Mouse (Mus musculus) layer of hippocampus, adult 2 months (tissue): Measurements from ENCODE around the gene Zbtb44. TPM values are rescaled to one million over a fixed set of nuclear protein-coding genes. Genes with fewer than 3 reads are reported as not detected.

ENCODE experiments used
- DNase-seq, 2 experiments: peaks; one replicate each; pipeline ENCODE4 v3.0.0; 2022; ENCODE audit warnings: low spot score in 2 of 2
- H3K27ac ChIP-seq: fragments of 200-600 bp; 2 replicates; pipeline ENCODE4 v1.8.1; 2022
- H3K4me3 ChIP-seq: fragments of 200-600 bp; 2 replicates; pipeline ENCODE4 v1.8.1; 2022; ENCODE audit warnings: mild to moderate bottlenecking
- CTCF ChIP-seq: fragments of 200-600 bp; conservative IDR thresholded peaks from 2 replicates; pipeline ENCODE4 v1.8.1; 2022; ENCODE audit warnings: antibody characterized with exemption, mild to moderate bottlenecking, moderate library complexity
- total RNA-seq, 2 experiments: library from RNA; stranded (reverse); gene quantifications; 2 replicates each; pipeline ENCODE4 v1.2.3; 2021

The Zbtb44 gene
- total RNA-seq, 2 experiments from 2014 or later, result 39.5 to 41.6 TPM

- DNase-seq, result peak; percentile 58 to 81
- H3K27ac ChIP-seq, result no peak overlapping the region
- peak; percentile 94 for TF ChIP-seq CTCF
These were observed 51.7 kb downstream of the Zbtb44 start for GRCm38 (mm10) chr9:31082054-31082666.

DNA sequence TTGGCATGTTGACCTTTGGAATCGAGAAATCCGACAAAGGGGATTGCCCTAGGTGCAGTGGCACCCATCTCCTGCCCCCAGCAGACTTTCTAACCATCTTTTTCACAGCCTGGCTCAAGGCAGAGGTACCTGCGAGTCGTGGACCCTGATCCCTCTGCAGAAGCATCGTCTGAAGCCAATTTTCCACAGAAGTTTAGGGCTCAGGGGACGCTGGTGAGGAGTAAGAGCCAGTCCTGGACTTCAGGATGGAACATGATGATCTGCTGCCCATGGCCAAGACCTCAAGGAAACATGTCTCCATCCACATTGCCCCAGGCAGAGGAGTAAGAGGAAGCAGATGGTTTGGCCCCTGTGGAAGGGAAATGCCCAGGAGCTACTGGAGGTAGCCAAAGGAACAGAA lies 52.3 kb downstream of the Zbtb44 start:
- no peak overlapping the region for H3K4me3 ChIP-seq
- TF ChIP-seq CTCF, result no peak
- no peak overlapping the region for H3K27ac ChIP-seq
- no peak for DNase-seq

More at GRCm38 (mm10) chr9:31082054-31082666, 51.7 kb downstream of the Zbtb44 start:
- H3K4me3 ChIP-seq, result peak overlapping the region; percentile 42

- no peak for DNase-seq
- H3K27ac ChIP-seq, result no peak overlapping the region
- H3K4me3 ChIP-seq, result no peak overlapping the region
- TF ChIP-seq CTCF, result no peak
These were observed 55.1 kb downstream of the Zbtb44 start for GRCm38 (mm10) chr9:31085556-31085955.

- H3K4me3 ChIP-seq, result no peak overlapping the region
- H3K27ac ChIP-seq, result no peak overlapping the region
- TF ChIP-seq CTCF, result peak; percentile 93
- DNase-seq, result peak; percentile 70 to 80
These were observed 55.8 kb downstream of the Zbtb44 start for GRCm38 (mm10) chr9:31086085-31086753.

DNA sequence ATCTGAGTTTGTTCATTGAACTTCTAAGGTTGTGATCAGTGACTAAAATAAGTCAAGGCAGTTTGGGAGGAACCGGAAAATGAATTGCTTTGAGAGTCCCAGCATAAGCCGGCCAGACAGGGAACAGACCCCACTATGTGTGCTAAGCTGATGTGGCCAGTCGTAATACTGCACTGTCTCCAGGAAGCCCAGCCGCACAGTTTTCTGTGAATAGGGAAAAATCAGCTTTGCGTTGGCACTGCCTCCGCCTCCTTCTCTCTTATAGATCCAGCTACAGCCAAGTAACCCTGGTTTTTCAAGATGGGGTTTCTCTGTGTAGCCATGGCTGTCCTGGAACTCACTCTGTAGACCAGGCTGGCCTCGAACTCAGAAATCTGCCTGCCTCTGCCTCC lies 56.3 kb downstream of the Zbtb44 start:
- no peak overlapping the region for H3K4me3 ChIP-seq
- DNase-seq, result no peak
- no peak overlapping the region for H3K27ac ChIP-seq
- no peak for TF ChIP-seq CTCF

GRCm38 (mm10) chr9:31087466-31087865 lies 57.0 kb downstream of the Zbtb44 start:
- H3K4me3 ChIP-seq, result no peak overlapping the region
- H3K27ac ChIP-seq, result no peak overlapping the region
- TF ChIP-seq CTCF, result no peak
- DNase-seq, result no peak

DNA sequence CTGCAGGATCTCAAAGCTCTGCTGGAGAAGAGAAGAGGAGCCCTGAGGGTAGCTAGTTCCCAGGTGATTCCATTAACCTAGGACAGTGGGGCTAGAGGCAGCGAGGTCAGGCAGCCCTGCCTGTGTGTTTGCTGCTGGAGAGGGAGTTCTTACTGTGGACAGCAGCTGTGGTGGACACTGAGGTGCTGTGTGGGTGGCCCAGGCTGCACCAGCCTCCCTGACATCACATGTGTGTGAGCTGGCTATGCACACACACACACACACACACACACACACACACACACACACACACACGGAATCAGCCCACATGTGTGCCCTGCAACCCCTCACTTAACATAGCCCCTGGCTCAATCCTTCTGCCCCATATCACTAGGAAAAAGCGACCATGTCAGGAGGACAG lies 57.7 kb downstream of the Zbtb44 start:
- H3K27ac ChIP-seq, result no peak overlapping the region
- H3K4me3 ChIP-seq, result no peak overlapping the region
- no peak for TF ChIP-seq CTCF
- no peak for DNase-seq

GRCm38 (mm10) chr9:31088883-31089282 lies 58.4 kb downstream of the Zbtb44 start:
- H3K4me3 ChIP-seq, result no peak overlapping the region
- H3K27ac ChIP-seq, result no peak overlapping the region
- DNase-seq, result no peak
- TF ChIP-seq CTCF, result no peak

DNA sequence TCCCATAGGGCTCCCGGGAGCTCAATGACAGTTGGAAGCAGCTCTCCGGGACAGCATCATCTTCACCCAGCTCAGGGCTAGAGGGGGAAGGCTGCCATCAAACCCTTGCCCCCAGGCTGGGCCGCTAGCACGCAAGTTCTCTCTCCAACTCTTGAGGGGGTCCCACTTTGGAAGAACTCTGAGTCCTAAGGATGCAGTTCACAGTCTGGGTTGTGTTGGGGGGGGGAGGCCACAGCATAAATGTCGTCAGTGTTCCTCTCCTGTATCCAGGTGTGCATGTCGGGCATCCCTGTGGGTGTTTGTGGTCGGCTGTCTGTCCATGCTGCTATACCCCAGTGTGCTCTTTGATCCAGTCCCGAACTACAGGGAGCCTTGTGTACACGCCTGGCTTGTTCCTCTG lies 59.1 kb downstream of the Zbtb44 start:
- no peak for TF ChIP-seq CTCF
- DNase-seq, result no peak
- Histone ChIP-seq H3K4me3 (no peak overlapping the region), H3K27ac (no peak overlapping the region)

GRCm38 (mm10) chr9:31090081-31091023 lies 59.9 kb downstream of the Zbtb44 start:
- no peak overlapping the region for H3K27ac ChIP-seq
- DNase-seq, result no peak
- no peak overlapping the region for H3K4me3 ChIP-seq
- no peak for TF ChIP-seq CTCF

DNA sequence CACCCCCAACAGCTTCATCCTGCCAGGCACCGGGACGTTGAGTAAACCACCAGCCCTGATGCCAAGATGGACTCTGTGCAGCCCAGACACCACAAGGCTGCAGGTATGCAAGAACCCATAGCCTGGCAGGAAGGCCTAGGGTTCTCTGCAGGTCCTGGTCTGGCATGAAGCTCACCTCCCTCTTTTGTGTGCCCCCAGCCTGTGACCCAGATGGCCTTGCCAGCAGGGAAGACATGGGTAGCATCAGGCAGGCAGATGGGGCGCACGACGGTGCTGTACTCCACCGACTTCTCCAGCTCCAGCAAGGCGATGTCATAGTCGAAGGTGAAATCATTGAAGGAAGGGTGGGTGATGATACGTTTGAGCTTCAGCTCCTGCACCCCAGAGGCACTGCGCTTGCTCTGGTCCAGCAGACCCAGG lies 60.7 kb downstream of the Zbtb44 start:
- DNase-seq, result no peak
- no peak overlapping the region for H3K27ac ChIP-seq

GRCm38 (mm10) chr9:31092111-31092832 lies 61.8 kb downstream of the Zbtb44 start:
- TF ChIP-seq CTCF, result no peak
- H3K27ac ChIP-seq, result no peak overlapping the region
- no peak for DNase-seq

More for the DNA sequence above, 60.7 kb downstream of the Zbtb44 start:
- TF ChIP-seq CTCF, result no peak
- H3K4me3 ChIP-seq, result no peak overlapping the region

More at GRCm38 (mm10) chr9:31092111-31092832, 61.8 kb downstream of the Zbtb44 start:
- no peak overlapping the region for H3K4me3 ChIP-seq
